Mouse (Mus musculus) megakaryocyte, embryonic 14.5 days (primary cell): Measurements from ENCODE around the gene Pklr. TPM values are rescaled to one million over a fixed set of nuclear protein-coding genes. Genes with fewer than 3 reads are reported as not detected.

Experiments
- H3K27me3 ChIP-seq: replicated peaks from 2 replicates; pipeline ENCODE3; 2012; ENCODE audit warnings: inconsistent platforms
- H3K36me3 ChIP-seq: replicated peaks from 2 replicates; pipeline ENCODE3; 2012; ENCODE audit warnings: low read length, inconsistent platforms, mixed read lengths
- H3K4me1 ChIP-seq: 2 replicates; pipeline ENCODE4 v1.6.1; 2012; ENCODE audit warnings: inconsistent platforms
- H3K4me3 ChIP-seq: replicated peaks from 2 replicates; pipeline ENCODE3; 2012; ENCODE audit warnings: moderate library complexity, mild to moderate bottlenecking, inconsistent platforms
- H3K9me3 ChIP-seq: 2 replicates; pipeline ENCODE4 v1.6.1; 2012; ENCODE audit warnings: inconsistent platforms
- FLI1 ChIP-seq: IDR thresholded peaks from 2 replicates; pipeline ENCODE4 v1.6.1; 2012; ENCODE audit warnings: low read length, inconsistent platforms, mixed read lengths
- GATA1 ChIP-seq: IDR thresholded peaks from 3 replicates; pipeline ENCODE4 v1.6.1; 2012; ENCODE audit warnings: mixed read lengths, low read length, inconsistent platforms, borderline replicate concordance
- polyA plus RNA-seq: library from polyadenylated mRNA; stranded (reverse); fragments of >175 nt; gene quantifications from 2 replicates; pipeline ENCODE4 v1.2.3, GENCODE M21; 2012; ENCODE audit warnings: low replicate concordance; ENCODE audit not compliant: insufficient read depth

Pklr gene
- polyA plus RNA-seq, 1 experiment, result 0.26 TPM

GRCm38 (mm10) chr3:89100811-89101210, 35.1 kb upstream of the Pklr start, which contains the start of gene Gm43738:
Gm43738 (minus strand) TSS chr3:89101099.
- peak within 1 kb of the TSS; percentile 92 for H3K4me3 ChIP-seq
- H3K4me1 ChIP-seq, result peaks cover 80% of the 10 kb centered on the region
- no peaks in the 10 kb centered on the region for H3K9me3 ChIP-seq
- peaks cover 49% of the 10 kb centered on the region for H3K36me3 ChIP-seq
- no peaks in the 10 kb centered on the region for H3K27me3 ChIP-seq
- TF ChIP-seq GATA1 (no peak), FLI1 (no peak)

DNA sequence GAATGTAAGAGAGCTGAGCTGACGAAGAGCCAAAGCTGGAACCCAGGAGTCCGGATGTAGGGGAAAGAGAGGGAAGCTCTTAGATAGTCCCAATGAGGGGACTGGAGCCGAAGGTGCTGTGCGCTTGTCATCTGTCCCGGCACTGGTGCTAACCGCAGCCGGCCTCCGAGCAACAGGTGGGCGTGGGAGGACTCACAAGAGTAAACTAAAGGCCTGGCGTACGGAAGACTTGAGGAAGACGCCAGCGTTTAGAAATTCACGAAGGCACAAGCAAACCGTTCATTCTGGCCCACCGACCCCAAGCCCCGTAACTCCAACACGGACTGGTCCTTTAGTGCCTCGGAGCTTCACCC, 34.5 kb upstream of the Pklr start:
- peaks cover 43% of the 10 kb centered on the region for H3K36me3 ChIP-seq
- H3K27me3 ChIP-seq, result no peaks in the 10 kb centered on the region
- TF ChIP-seq GATA1 (no peak), FLI1 (no peak)
- H3K4me1 ChIP-seq, result peaks cover 80% of the 10 kb centered on the region
- H3K4me3 ChIP-seq, result peak overlapping the region; percentile 92
- H3K9me3 ChIP-seq, result no peaks in the 10 kb centered on the region

DNA sequence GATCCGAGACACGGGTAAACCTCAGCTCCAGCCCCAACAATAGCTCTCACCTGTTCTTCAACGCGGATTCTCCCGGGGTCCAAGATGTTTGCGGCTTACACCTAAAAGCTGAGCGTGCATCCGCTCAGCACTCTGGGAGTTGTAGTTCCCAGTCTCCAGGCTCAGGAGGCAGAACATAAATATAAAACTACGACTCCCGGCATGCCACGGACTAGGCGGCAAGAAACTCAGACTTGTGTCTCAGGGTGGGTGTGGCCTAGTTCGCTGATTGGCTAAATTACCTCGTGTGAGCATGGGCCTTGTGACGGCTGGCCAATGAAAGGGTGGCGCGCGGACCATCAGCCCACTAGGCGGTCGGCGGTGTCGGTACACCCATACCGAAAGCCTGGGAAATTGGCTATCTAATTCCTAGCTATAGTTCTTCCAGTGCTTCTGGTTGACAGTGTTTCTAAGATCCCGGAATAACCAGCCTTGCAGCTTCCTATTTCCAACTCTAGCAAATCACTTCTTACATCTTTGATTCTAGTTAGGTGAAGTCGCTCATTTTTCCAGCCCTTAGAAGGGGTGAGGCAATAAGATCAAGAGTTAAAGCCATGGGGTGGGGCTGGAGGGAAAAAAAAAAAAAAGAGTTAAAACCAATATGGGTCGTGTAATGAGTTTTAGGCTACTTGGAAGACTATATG, 34.0 kb upstream of the Pklr start, which contains the start of gene Fdps:
Gene Fdps, minus strand, starts transcription at position 148 of the 683 bp plus-strand sequence.
- no peak for TF ChIP-seq FLI1
- TF ChIP-seq GATA1, result no peak
- H3K27me3 ChIP-seq, result no peaks in the 10 kb centered on the region
- peaks cover 38% of the 10 kb centered on the region for H3K36me3 ChIP-seq
- H3K4me1 ChIP-seq, result peaks cover 80% of the 10 kb centered on the region
- H3K4me3 ChIP-seq, result peak within 1 kb of the TSS; percentile 92
- H3K9me3 ChIP-seq, result no peaks in the 10 kb centered on the region

DNA sequence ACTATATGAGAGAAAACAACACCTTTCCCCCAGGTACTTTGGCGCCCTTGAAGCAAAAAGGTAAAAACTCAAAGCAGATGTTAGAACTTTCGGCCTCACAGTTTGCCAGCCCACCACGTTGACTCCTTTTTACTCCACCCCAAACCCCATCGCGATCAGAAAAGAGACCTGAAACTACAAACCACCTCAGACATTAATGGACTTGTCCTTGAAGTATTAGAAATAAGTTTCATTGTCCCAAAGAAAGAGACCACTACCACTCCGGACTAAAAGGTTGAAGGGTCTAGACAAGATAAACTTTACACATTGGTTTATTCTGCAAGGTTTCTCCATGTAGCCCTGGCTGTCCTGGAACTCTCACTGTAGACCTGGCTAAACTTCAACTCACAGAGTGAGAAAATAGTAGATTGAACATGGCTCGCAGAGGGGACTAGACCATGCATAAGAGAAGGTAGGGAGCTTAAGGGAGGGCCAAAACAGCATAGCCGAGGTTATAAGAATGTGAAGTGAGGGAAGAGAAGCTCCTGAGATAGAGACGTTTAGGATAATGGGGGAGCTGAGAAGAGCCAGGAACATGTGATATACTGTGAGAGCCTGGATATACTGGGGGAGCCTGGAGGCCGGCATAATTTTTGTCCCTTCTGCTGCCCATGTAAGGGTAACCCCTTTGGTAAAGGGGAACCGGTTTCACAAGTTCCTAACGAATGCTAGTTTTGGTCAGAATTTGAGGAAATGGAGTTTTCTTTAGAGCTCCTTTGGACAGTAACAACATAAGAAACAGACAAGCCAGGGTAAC, 33.2 kb upstream of the Pklr start:
- Histone ChIP-seq H3K27me3 (no peaks in the 10 kb centered on the region), H3K36me3 (peaks cover 30% of the 10 kb centered on the region), H3K9me3 (no peaks in the 10 kb centered on the region), H3K4me1 (peaks cover 80% of the 10 kb centered on the region), H3K4me3 (peak overlapping the region; percentile 92)
- TF ChIP-seq GATA1 (no peak), FLI1 (no peak)

DNA sequence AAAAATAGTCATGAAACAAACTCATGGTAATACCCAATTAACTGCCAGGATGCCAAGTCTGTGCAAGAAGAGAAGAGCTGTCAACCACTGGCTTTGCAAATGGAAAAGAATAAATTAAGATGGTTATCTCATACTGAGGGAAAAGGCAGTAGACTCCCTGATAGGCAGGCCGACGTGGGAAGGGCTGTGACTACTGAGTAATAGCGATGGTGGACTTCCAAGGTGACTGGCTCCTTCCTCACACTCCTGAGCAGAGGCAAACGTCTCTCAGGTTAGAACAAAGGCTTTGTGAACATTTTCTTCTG, 32.7 kb upstream of the Pklr start:
- Histone ChIP-seq H3K4me3 (peak overlapping the region; percentile 59), H3K27me3 (no peaks in the 10 kb centered on the region), H3K9me3 (no peaks in the 10 kb centered on the region), H3K4me1 (peaks cover 80% of the 10 kb centered on the region), H3K36me3 (peaks cover 25% of the 10 kb centered on the region)
- TF ChIP-seq FLI1 (no peak), GATA1 (no peak)

GRCm38 (mm10) chr3:89106881-89107280, 29.1 kb upstream of the Pklr start:
- H3K36me3 ChIP-seq, result no peaks in the 10 kb centered on the region
- peak overlapping the region; percentile 53 for H3K4me3 ChIP-seq
- TF ChIP-seq GATA1 (peak; percentile 32; the same call in 1 of the 3 replicates), FLI1 (0 out of 2 replicates have a peak, but pooled peaks have one; percentile 11)
- peaks cover 70% of the 10 kb centered on the region for H3K4me1 ChIP-seq
- H3K27me3 ChIP-seq, result no peaks in the 10 kb centered on the region
- no peaks in the 10 kb centered on the region for H3K9me3 ChIP-seq

GRCm38 (mm10) chr3:89107545-89107944, 28.4 kb upstream of the Pklr start:
- TF ChIP-seq FLI1, result no peak
- TF ChIP-seq GATA1, result no peak
- Histone ChIP-seq H3K27me3 (no peaks in the 10 kb centered on the region), H3K4me3 (peak overlapping the region; percentile 15), H3K36me3 (no peaks in the 10 kb centered on the region), H3K4me1 (peaks cover 65% of the 10 kb centered on the region), H3K9me3 (no peaks in the 10 kb centered on the region)

- Histone ChIP-seq H3K9me3 (no peaks in the 10 kb centered on the region), H3K4me3 (no peak overlapping the region), H3K27me3 (no peaks in the 10 kb centered on the region), H3K36me3 (no peaks in the 10 kb centered on the region), H3K4me1 (peaks cover 61% of the 10 kb centered on the region)
- TF ChIP-seq FLI1 (no peak), GATA1 (no peak)
Measured at GRCm38 (mm10) chr3:89108146-89108545, 27.8 kb upstream of the Pklr start.

- H3K27me3 ChIP-seq, result peaks cover 11% of the 10 kb centered on the region
- TF ChIP-seq GATA1 (no peak), FLI1 (no peak)
- H3K4me1 ChIP-seq, result peaks cover 37% of the 10 kb centered on the region
- H3K4me3 ChIP-seq, result no peak overlapping the region
- H3K36me3 ChIP-seq, result no peaks in the 10 kb centered on the region
- H3K9me3 ChIP-seq, result no peaks in the 10 kb centered on the region
Measured at GRCm38 (mm10) chr3:89113058-89113457, 22.9 kb upstream of the Pklr start.

- H3K9me3 ChIP-seq, result no peaks in the 10 kb centered on the region
- TF ChIP-seq FLI1, result no peak
- no peak for TF ChIP-seq GATA1
- peaks cover 21% of the 10 kb centered on the region for H3K27me3 ChIP-seq
- no peaks in the 10 kb centered on the region for H3K36me3 ChIP-seq
- peaks cover 20% of the 10 kb centered on the region for H3K4me1 ChIP-seq
- H3K4me3 ChIP-seq, result no peak overlapping the region
Measured at GRCm38 (mm10) chr3:89115522-89115921, 20.4 kb upstream of the Pklr start.
